In genomic region chr14:32022450-32022849, GRCm38 (mm10) we compare ENCODE assay signal across 15 mouse cellular contexts. TPM values are rescaled to one million over a fixed set of nuclear protein-coding genes. Genes with fewer than 3 reads are reported as not detected.
DNase-seq lines count a peak whose midpoint lies in the region; ATAC-seq and TF ChIP-seq lines count a peak whose summit lies in the region.
"Had no signal": no experiment of that assay in that cellular context is flagged by ENCODE, and none has a peak within 500 bp of the region (broad histone marks: within the 10 kb centered on the region; RNA-seq: fewer than 3 reads in every experiment).

No protein-coding gene starts in this region.

- ATAC-seq in lung, postnatal 0 days = 0 out of 2 replicates have a peak, but pooled peaks have one; percentile 33
- ATAC-seq in megakaryocyte-erythroid progenitor cell, adult 5-6 weeks (replicated peaks; ENCODE audit: low FRiP score, low TSS enrichment, poor library complexity, severe bottlenecking) = peak; percentile 98

- no peaks in the 10 kb centered on the region for H3K36me3 ChIP-seq in lung, postnatal 0 days (ENCODE audit: insufficient read depth, low read length)
- no peaks in the 10 kb centered on the region for H3K36me3 ChIP-seq in MEL (ENCODE audit: control insufficient read depth in 1 of 2, insufficient read depth in 2 of 2, low read length in 2 of 2)
- H3K36me3 ChIP-seq: limb, embryonic 12.5 days had no signal

- no peak for TF ChIP-seq CTCF in lung, postnatal 0 days (IDR thresholded peaks at IDR 0.05)
- no peak for TF ChIP-seq CTCF in lung, adult 2 months (IDR thresholded peaks at IDR 0.05; ENCODE audit: insufficient read depth, low read length)
- TF ChIP-seq CTCF in MEL (IDR thresholded peaks at IDR 0.05 in 2 of 3, conservative IDR thresholded peaks at IDR 0.05 in 1 of 3; ENCODE audit: control insufficient read depth in 1 of 3, insufficient read depth in 1 of 3, low read depth in 2 of 3, low read length in 3 of 3, poor library complexity in 1 of 3, severe bottlenecking in 1 of 3) = no peak

- TF ChIP-seq POLR2A in lung, adult 2 months (IDR thresholded peaks at IDR 0.05; ENCODE audit: borderline replicate concordance, extremely low read depth, low read depth, low read length) = no peak
- TF ChIP-seq POLR2A in MEL (IDR thresholded peaks at IDR 0.05; ENCODE audit: control insufficient read depth in 1 of 2, insufficient read depth in 1 of 2, low read depth in 1 of 2, low read length in 2 of 2, poor library complexity in 1 of 2) = no peak

- H3K27ac ChIP-seq in lung, postnatal 0 days (ENCODE audit: low read length) = no peak overlapping the region
- H3K27ac ChIP-seq in MEL (ENCODE audit: control insufficient read depth, low read depth, low read length) = no peak overlapping the region
- H3K27ac ChIP-seq: layer of hippocampus, adult 2 months; limb, embryonic 12.5 days; stomach, postnatal 0 days had no signal

- no peaks in the 10 kb centered on the region for H3K4me1 ChIP-seq in lung, postnatal 0 days (ENCODE audit: insufficient read depth, low read depth, low read length)
- H3K4me1 ChIP-seq in lung, adult 2 months (ENCODE audit: control insufficient read depth, insufficient read depth, low read length) = no peaks in the 10 kb centered on the region
- peaks cover 0 to 4% of the 10 kb centered on the region in 2 experiments; a peak in 2 of 4 replicates for H3K4me1 ChIP-seq in MEL (ENCODE audit: control insufficient read depth in 1 of 2, insufficient read depth in 2 of 2, low read length in 2 of 2)

- H3K9ac ChIP-seq in lung, postnatal 0 days (replicated peaks; ENCODE audit: low read depth) = no peak overlapping the region
- H3K9ac ChIP-seq in MEL (ENCODE audit: control insufficient read depth, low read depth, low read length, poor library complexity, severe bottlenecking) = no peak overlapping the region
- H3K9ac ChIP-seq: limb, embryonic 12.5 days had no signal

- intact Hi-C loops in left cerebral cortex, postnatal 25 days (cut with DNase I) = loop anchor here (2.0 to 5.0 kb wide), 2 partner anchors 20 to 165 kb away; no protein-coding TSS in a partner anchor
- intact Hi-C loops in left cerebral cortex, postnatal 14 days (cut with DNase I) = no loop called here

- TF ChIP-seq EP300 in lung, postnatal 0 days (IDR thresholded peaks at IDR 0.05) = no peak
- no peak for TF ChIP-seq EP300 in MEL (IDR thresholded peaks at IDR 0.05; ENCODE audit: low read depth in 1 of 2, low read length in 2 of 2)

- no peaks in the 10 kb centered on the region for H3K27me3 ChIP-seq in lung, postnatal 0 days (replicated peaks; ENCODE audit: insufficient read depth, low read length)
- peaks cover 2 to 4% of the 10 kb centered on the region in 2 experiments; a peak in 3 of 4 replicates for H3K27me3 ChIP-seq in MEL (ENCODE audit: control insufficient read depth in 1 of 2, insufficient read depth in 2 of 2, low read length in 2 of 2)

- H3K4me2 ChIP-seq in lung, postnatal 0 days (replicated peaks; ENCODE audit: low read depth, low read length) = no peak overlapping the region
- H3K4me2 ChIP-seq: limb, embryonic 12.5 days had no signal

- no peak for TF ChIP-seq RAD21 in MEL (IDR thresholded peaks at IDR 0.05; ENCODE audit: low read depth, low read length)

- no peak overlapping the region for H3K4me3 ChIP-seq in lung, postnatal 0 days (ENCODE audit: low read depth, low read length)
- H3K4me3 ChIP-seq in lung, adult 2 months (replicated peaks; ENCODE audit: extremely low read depth, low read depth, low read length) = no peak overlapping the region
- no peak overlapping the region for H3K4me3 ChIP-seq in MEL (ENCODE audit: control insufficient read depth in 1 of 2, insufficient read depth in 1 of 2, low read depth in 2 of 2, low read length in 2 of 2)
- H3K4me3 ChIP-seq: layer of hippocampus, adult 2 months; limb, embryonic 12.5 days had no signal

- no peaks in the 10 kb centered on the region for H3K9me3 ChIP-seq in lung, postnatal 0 days (ENCODE audit: low read length)
- H3K9me3 ChIP-seq in MEL (replicated peaks; ENCODE audit: insufficient read depth, low read length) = no peaks in the 10 kb centered on the region
- H3K9me3 ChIP-seq: limb, embryonic 12.5 days had no signal

- DNase-seq in lung, postnatal 0 days (ENCODE audit: low spot score) = no peak
- no peak for DNase-seq in lung, adult 2 months
- peak; percentile 82 for DNase-seq in MEL (ENCODE audit: low read depth, low spot score)
- peak; percentile 30 for DNase-seq in induced T-regulatory cell, adult 2 months (ENCODE audit: low read depth)
- no peak for DNase-seq in left cerebral cortex, postnatal 25 days (ENCODE audit: low spot score in 2 of 2)
- DNase-seq in layer of hippocampus, adult 8-10 months (ENCODE audit: low spot score in 2 of 2) = no peak
- no peak for DNase-seq in left cerebral cortex, postnatal 14 days (ENCODE audit: low spot score in 2 of 2)
- DNase-seq: adrenal gland, postnatal 10 days; cerebellum, adult 18-20 months; heart, postnatal 10 days; right cerebral cortex, postnatal 4 days had no signal

- H3K79me2 ChIP-seq in MEL (ENCODE audit: control insufficient read depth, insufficient read depth, low read length, poor library complexity) = no peaks in the 10 kb centered on the region

TF ChIP-seq in MEL, 35 proteins besides CTCF, POLR2A, EP300 and RAD21:
- TF ChIP-seq ZC3H11A (IDR thresholded peaks at IDR 0.05; ENCODE audit: low read depth, low read length) (no peak), ZMIZ1 (IDR thresholded peaks at IDR 0.05; ENCODE audit: low read depth, low read length) (no peak), CHD2 (IDR thresholded peaks at IDR 0.05; ENCODE audit: low read length) (no peak), SMC3 (IDR thresholded peaks at IDR 0.05; ENCODE audit: low read depth, low read length) (no peak), MYC (IDR thresholded peaks at IDR 0.05; ENCODE audit: low read depth, low read length) (no peak), NRF1 (IDR thresholded peaks at IDR 0.05; ENCODE audit: insufficient read depth, low read depth, low read length, poor library complexity, severe bottlenecking) (no peak), BHLHE40 (IDR thresholded peaks at IDR 0.05; ENCODE audit: borderline replicate concordance, low read depth, low read length) (no peak), MEF2A (IDR thresholded peaks at IDR 0.05; ENCODE audit: extremely low read depth, insufficient replicate concordance, low read depth, low read length, poor library complexity, severe bottlenecking) (no peak), CHD1 (IDR thresholded peaks at IDR 0.05; ENCODE audit: low read depth, low read length) (no peak), RCOR1 (IDR thresholded peaks at IDR 0.05; ENCODE audit: low read depth, low read length) (no peak), ZNF384 (IDR thresholded peaks at IDR 0.05; ENCODE audit: low read depth, low read length) (no peak), ELF1 (IDR thresholded peaks at IDR 0.05; ENCODE audit: low read depth, low read length) (no peak), POLR2AphosphoS2 (IDR thresholded peaks at IDR 0.05; ENCODE audit: low read length) (no peak), POLR2AphosphoS5 (IDR thresholded peaks at IDR 0.05; ENCODE audit: borderline replicate concordance, low read depth, low read length) (no peak), USF2 (IDR thresholded peaks at IDR 0.05; ENCODE audit: borderline replicate concordance in 1 of 2, insufficient read depth in 1 of 2, low read depth in 1 of 2, low read length in 2 of 2) (no peak), MXI1 (IDR thresholded peaks at IDR 0.05; ENCODE audit: low read depth, low read length) (no peak), TAL1 (IDR thresholded peaks at IDR 0.05; ENCODE audit: low read length) (no peak)

RNA-seq across cellular contexts. Expression of gene Galnt15, which starts 6.3 kb away (rescaled TPM):
- polyA plus RNA-seq in lung, postnatal 0 days (2015; fragmentation: Nextera tagmentation; extraction: Ambion mirVana) = 0.44 and 0.73 TPM in 2 replicates
- 9.3 and 10.8 TPM in 2 replicates for polyA plus RNA-seq in lung, adult 2 months (2012; rRNA removed)
- total RNA-seq in MEL (2012; rRNA removed) = 0.04 TPM in 1 of 2 replicates, not detected in the other
- polyA plus RNA-seq in MEL (2012; ENCODE audit: insufficient read depth in 1 of 2, insufficient read length in 2 of 2, low read depth in 1 of 2, low replicate concordance in 2 of 2, missing spikeins in 1 of 2) = under 1 TPM in 1 of 2 experiments, not detected in 1; 0.15 TPM
- not detected in 2 replicates for total RNA-seq in megakaryocyte-erythroid progenitor cell, adult 5-6 weeks (2014; fragmentation: Nextera tagmentation)
- not detected in 2 replicates for total RNA-seq in megakaryocyte-erythroid progenitor cell, adult 5-6 weeks (2017)
- total RNA-seq in left cerebral cortex, postnatal 25 days (2021) = 1 to 10 TPM; 1.3 to 2.0 TPM
- total RNA-seq in layer of hippocampus, adult 8-10 months (2022) = 1 to 10 TPM; 1.8 to 5.7 (median 3.8) TPM
- total RNA-seq in left cerebral cortex, postnatal 14 days (2021) = 1 to 10 TPM; 1.1 to 2.5 TPM
- polyA plus RNA-seq: limb, embryonic 12.5 days had no signal

Comparison
In these comparisons a context has a peak if more than half of its experiments do, and no peak if none do; other contexts are left out.
1. DNase-seq: peak in MEL (single experiment) and induced T-regulatory cell, adult 2 months (single experiment); none in lung, postnatal 0 days (single experiment), lung, adult 2 months (single experiment), left cerebral cortex, postnatal 25 days (0 of 2), layer of hippocampus, adult 8-10 months (0 of 2) and left cerebral cortex, postnatal 14 days (0 of 2).